Mouse (Mus musculus): Measurements from ENCODE around the gene Gm45062. TPM values are rescaled to one million over a fixed set of nuclear protein-coding genes. Genes with fewer than 3 reads are reported as not detected.

Gm45062 gene
- total and polyA plus RNA-seq, 3 experiments = 2.7 to 4.1 (median 3.2) TPM

DNA sequence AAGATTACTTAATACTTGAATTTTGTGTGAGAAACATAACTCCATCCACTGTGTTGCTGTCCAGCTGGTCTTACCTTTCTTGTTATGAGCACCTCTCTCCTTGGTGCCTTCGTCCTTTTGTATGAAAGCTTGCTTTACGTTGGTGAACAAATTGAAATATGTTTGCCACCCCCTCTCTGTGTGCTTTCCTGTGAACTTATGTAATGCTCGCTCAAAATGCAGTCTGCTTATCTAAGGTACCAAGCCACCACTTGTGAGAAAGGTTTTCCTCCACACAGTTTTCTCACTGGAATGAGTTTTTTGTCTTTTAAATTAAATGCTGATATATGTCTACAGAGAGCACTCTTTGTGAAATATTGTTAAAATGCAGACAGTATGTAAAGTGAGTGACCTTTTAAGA, 30.7 kb upstream of the Gm45062 start:
- Histone ChIP-seq H3K27ac (ENCODE audit: insufficient read depth, low read depth) (no peak overlapping the region), H3K4me3 (replicated peaks in 1 of 3; ENCODE audit: low read depth in 2 of 3, low read length in 2 of 3, poor library complexity in 1 of 3) (no peak overlapping the region), H3K79me2 (replicated peaks; ENCODE audit: control insufficient read depth, extremely low read depth, insufficient read depth, poor library complexity, severe bottlenecking) (no peaks in the 10 kb centered on the region), H3K27me3 (replicated peaks) (no peaks in the 10 kb centered on the region), H3K4me1 (ENCODE audit: control insufficient read depth in 1 of 2, insufficient read depth in 2 of 2) (no peaks in the 10 kb centered on the region), H3K36me3 (replicated peaks in 1 of 2; ENCODE audit: control insufficient read depth in 1 of 2, insufficient read depth in 1 of 2, low read length in 1 of 2) (peaks cover 45 to 71% of the 10 kb centered on the region in 2 experiments), H3K9me3 (replicated peaks; ENCODE audit: low read length) (no peaks in the 10 kb centered on the region), H3K4me2 (ENCODE audit: insufficient read depth, low read depth, poor library complexity, severe bottlenecking) (no peak overlapping the region), H3K9ac (ENCODE audit: insufficient read depth, low read depth) (no peak overlapping the region)
- dilution Hi-C loops (cut with MboI; ENCODE audit: extremely low pct_ligation_motif_present, extremely low pct_unique_long_range_greater_than_20kb, low sequenced_read_pairs) (no loop called here), in situ Hi-C loops (cut with MboI; ENCODE audit: low pct_ligation_motif_present, low pct_unique_long_range_greater_than_20kb, low sequenced_read_pairs) (no loop called here)
- DNase-seq (ENCODE audit: extremely low read depth) = no peak
- no peak for TF ChIP-seq ZNF384 (IDR thresholded peaks at IDR 0.05; ENCODE audit: low read depth, low read length)
- TF ChIP-seq TBP (conservative IDR thresholded peaks at IDR 0.05; ENCODE audit: low read depth, low read length) = no peak
- TF ChIP-seq ZMIZ1 (IDR thresholded peaks at IDR 0.05; ENCODE audit: low read depth, low read length) = no peak
- no peak for TF ChIP-seq ZKSCAN1 (IDR thresholded peaks at IDR 0.05; ENCODE audit: borderline replicate concordance, low read depth, low read length)
- no peak for TF ChIP-seq RAD21 (IDR thresholded peaks at IDR 0.05; ENCODE audit: low read depth, low read length)
- no peak for TF ChIP-seq POLR2AphosphoS2 (IDR thresholded peaks at IDR 0.05; ENCODE audit: low read depth, low read length)
- TF ChIP-seq CHD2 (IDR thresholded peaks at IDR 0.05; ENCODE audit: low read length) = no peak
- no peak for TF ChIP-seq KAT2A (IDR thresholded peaks at IDR 0.05; ENCODE audit: insufficient replicate concordance, low read length)
- no peak for TF ChIP-seq USF1 (IDR thresholded peaks at IDR 0.05; ENCODE audit: low read depth, low read length)
- no peak for TF ChIP-seq ZC3H11A (IDR thresholded peaks at IDR 0.05; ENCODE audit: low read depth, low read length)
- TF ChIP-seq MAX (IDR thresholded peaks at IDR 0.05; ENCODE audit: low read length) = no peak
- TF ChIP-seq USF2 (conservative IDR thresholded peaks at IDR 0.05; ENCODE audit: low read depth, low read length) = no peak

- peaks cover 0 to 7% of the 10 kb centered on the region in 2 experiments; a peak in 2 of 4 replicates for H3K4me1 ChIP-seq (ENCODE audit: control insufficient read depth in 1 of 2, insufficient read depth in 2 of 2)
- peaks cover 22% of the 10 kb centered on the region for H3K79me2 ChIP-seq (replicated peaks; ENCODE audit: control insufficient read depth, extremely low read depth, insufficient read depth, poor library complexity, severe bottlenecking)
- dilution Hi-C loops (cut with MboI; ENCODE audit: extremely low pct_ligation_motif_present, extremely low pct_unique_long_range_greater_than_20kb, low sequenced_read_pairs) (no loop called here), in situ Hi-C loops (cut with MboI; ENCODE audit: low pct_ligation_motif_present, low pct_unique_long_range_greater_than_20kb, low sequenced_read_pairs) (no loop called here)
- H3K9me3 ChIP-seq (replicated peaks; ENCODE audit: low read length) = no peaks in the 10 kb centered on the region
- DNase-seq (ENCODE audit: extremely low read depth) = peak; percentile 15
- H3K9ac ChIP-seq (ENCODE audit: insufficient read depth, low read depth) = peak overlapping the region; percentile 72
- H3K27ac ChIP-seq (ENCODE audit: insufficient read depth, low read depth) = no peak overlapping the region
- H3K4me3 ChIP-seq (replicated peaks in 1 of 3; ENCODE audit: low read depth in 2 of 3, low read length in 2 of 3, poor library complexity in 1 of 3) = peak overlapping the region; percentile 93 to 98 (median 94)
- H3K36me3 ChIP-seq (replicated peaks in 1 of 2; ENCODE audit: control insufficient read depth in 1 of 2, insufficient read depth in 1 of 2, low read length in 1 of 2) = peaks cover 0 to 16% of the 10 kb centered on the region in 2 experiments
- H3K27me3 ChIP-seq (replicated peaks) = no peaks in the 10 kb centered on the region
- TF ChIP-seq CTCF (conservative IDR thresholded peaks at IDR 0.05 in 1 of 2, IDR thresholded peaks at IDR 0.05 in 1 of 2; ENCODE audit: low read depth in 2 of 2, low read length in 2 of 2) (no peak), MXI1 (IDR thresholded peaks at IDR 0.05; ENCODE audit: low read depth, low read length) (0 out of 2 replicates have a peak, but pooled peaks have one; percentile 8), POLR2A (IDR thresholded peaks at IDR 0.05; ENCODE audit: low read depth, low read length) (no peak), USF2 (conservative IDR thresholded peaks at IDR 0.05; ENCODE audit: low read depth, low read length) (no peak), HCFC1 (IDR thresholded peaks at IDR 0.05; ENCODE audit: low read depth, low read length) (no peak), KAT2A (IDR thresholded peaks at IDR 0.05; ENCODE audit: insufficient replicate concordance, low read length) (no peak)
- peak overlapping the region; percentile 91 for H3K4me2 ChIP-seq (ENCODE audit: insufficient read depth, low read depth, poor library complexity, severe bottlenecking)
Measured at GRCm38 (mm10) chr6:8258316-8258715, 934 bp upstream of the Gm45062 start.
